Mouse (Mus musculus) liver, embryonic 15.5 days (tissue): Measurements from ENCODE around the gene Ticam1. TPM values are rescaled to one million over a fixed set of nuclear protein-coding genes. Genes with fewer than 3 reads are reported as not detected.
A peak's percentile ranks its signal among the peaks of the same experiment; 100 is the strongest.
"Not testable (repeated sequence)": the region's sequence is repeated elsewhere in the genome, so short reads cannot be mapped to it uniquely, and the experiment has no call there.

ENCODE experiments used
- ATAC-seq: fragments of 200-750 bp; cut with Nextera tagmentation; 2 replicates; pipeline ENCODE4 v1.8.0; 2017; ENCODE audit warnings: moderate number of reproducible peaks, mild to moderate bottlenecking, moderate library complexity; ENCODE audit not compliant: insufficient read depth
- H3K27ac ChIP-seq: fragments of 300-500 bp; sonication (generic); replicated peaks from 2 replicates; pipeline ENCODE4 v1.5.1; 2015; ENCODE audit warnings: mild to moderate bottlenecking, inconsistent platforms
- H3K27me3 ChIP-seq: fragments of 300-500 bp; sonication (generic); 2 replicates; pipeline ENCODE4 v1.6.1; 2015; ENCODE audit warnings: mild to moderate bottlenecking, inconsistent platforms
- H3K36me3 ChIP-seq: fragments of 300-500 bp; sonication (generic); replicated peaks from 2 replicates; pipeline ENCODE4 v1.6.1; 2015; ENCODE audit warnings: moderate library complexity, mild to moderate bottlenecking, inconsistent platforms
- H3K4me1 ChIP-seq: fragments of 300-500 bp; sonication (generic); replicated peaks from 2 replicates; pipeline ENCODE4 v1.6.1; 2015; ENCODE audit warnings: inconsistent platforms
- H3K4me2 ChIP-seq: fragments of 300-500 bp; sonication (generic); 2 replicates; pipeline ENCODE4 v1.6.1; 2015; ENCODE audit warnings: moderate library complexity, mild to moderate bottlenecking, inconsistent platforms
- H3K4me3 ChIP-seq: fragments of 300-500 bp; sonication (generic); replicated peaks from 2 replicates; pipeline ENCODE4 v1.5.1; 2015; ENCODE audit warnings: mild to moderate bottlenecking, inconsistent platforms
- H3K9ac ChIP-seq: fragments of 300-500 bp; sonication (generic); 2 replicates; pipeline ENCODE4 v1.6.1; 2015; ENCODE audit warnings: moderate library complexity, mild to moderate bottlenecking, inconsistent platforms
- H3K9me3 ChIP-seq: fragments of 300-500 bp; sonication (generic); replicated peaks from 2 replicates; pipeline ENCODE4 v1.6.1; 2016; ENCODE audit warnings: inconsistent platforms
- WGBS: fragments of 180-500 bp; shearing (Covaris S2); methylation state at CpG from one replicate; pipeline ENCODE4 v1.1.7; 2015; ENCODE audit warnings: mixed read lengths; ENCODE audit not compliant: insufficient replicate concordance; 5-methylcytosine and 5-hydroxymethylcytosine counted together
- polyA plus RNA-seq: library from polyadenylated mRNA; unstranded; fragments of >200 nt; fragmentation: Nextera tagmentation; extraction: Ambion mirVana; gene quantifications from 2 replicates; pipeline ENCODE4 v1.2.1, GENCODE M21; 2015

Gene Ticam1
- polyA plus RNA-seq, 1 experiment from 2014 or later = 3.2 TPM

DNA sequence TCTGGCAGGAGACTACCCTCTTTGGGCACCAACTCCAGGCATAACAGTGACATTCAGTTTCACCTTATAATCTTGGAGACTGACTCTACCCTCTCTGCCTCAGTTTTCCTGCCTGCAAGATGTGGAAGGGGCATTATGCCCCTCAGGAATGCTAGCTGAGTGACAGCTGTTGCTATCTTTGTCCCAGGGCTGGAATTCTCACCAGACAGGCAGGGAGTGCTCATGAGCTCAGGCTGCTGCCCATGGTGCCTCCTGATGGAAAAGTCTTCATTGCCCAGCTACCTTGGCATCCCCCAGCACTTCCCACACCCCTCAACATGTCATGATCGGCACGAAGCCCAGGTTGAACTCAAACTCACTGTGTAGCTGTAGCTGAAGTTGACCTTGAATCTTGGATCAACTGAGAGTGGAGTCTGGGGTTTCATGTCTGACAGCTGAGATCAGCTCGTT lies 13.9 kb downstream of the Ticam1 start:
- no peak overlapping the region for H3K27ac ChIP-seq
- H3K4me2 ChIP-seq = no peak overlapping the region
- no peaks in the 10 kb centered on the region for H3K9me3 ChIP-seq
- H3K4me1 ChIP-seq = peaks cover 59% of the 10 kb centered on the region
- H3K36me3 ChIP-seq = peaks cover 55% of the 10 kb centered on the region
- H3K4me3 ChIP-seq = no peak overlapping the region
- 60% methylated on average over 3 of the region's 3 CpGs for WGBS
- H3K27me3 ChIP-seq = no peaks in the 10 kb centered on the region
- no peak overlapping the region for H3K9ac ChIP-seq
- no peak for ATAC-seq

DNA sequence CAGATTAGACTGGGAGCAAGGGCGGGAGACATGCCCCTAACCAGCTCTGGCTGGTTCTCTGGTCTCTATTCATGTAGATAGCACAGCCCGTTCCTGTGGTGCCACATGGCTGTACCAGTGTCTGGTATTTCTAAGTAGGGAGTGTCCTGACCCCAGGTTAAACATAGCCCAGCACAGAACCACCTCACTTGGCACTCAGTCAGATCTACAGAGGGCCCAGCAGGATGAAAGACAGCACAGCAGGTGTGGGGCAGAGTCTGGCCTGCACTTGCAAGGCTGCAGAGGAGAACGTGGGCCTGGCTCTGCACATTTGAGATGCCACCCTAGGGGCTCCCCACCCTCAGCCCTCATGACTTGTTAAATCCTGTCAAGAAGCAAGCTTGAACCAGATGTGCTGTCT lies 15.4 kb downstream of the Ticam1 start:
- Histone ChIP-seq H3K9ac (no peak overlapping the region), H3K4me1 (peaks cover 61% of the 10 kb centered on the region), H3K27me3 (no peaks in the 10 kb centered on the region), H3K36me3 (peaks cover 56% of the 10 kb centered on the region), H3K4me3 (no peak overlapping the region), H3K4me2 (no peak overlapping the region), H3K27ac (no peak overlapping the region), H3K9me3 (no peaks in the 10 kb centered on the region)
- ATAC-seq = no peak
- 59% methylated on average over 3 of the region's 3 CpGs for WGBS

DNA sequence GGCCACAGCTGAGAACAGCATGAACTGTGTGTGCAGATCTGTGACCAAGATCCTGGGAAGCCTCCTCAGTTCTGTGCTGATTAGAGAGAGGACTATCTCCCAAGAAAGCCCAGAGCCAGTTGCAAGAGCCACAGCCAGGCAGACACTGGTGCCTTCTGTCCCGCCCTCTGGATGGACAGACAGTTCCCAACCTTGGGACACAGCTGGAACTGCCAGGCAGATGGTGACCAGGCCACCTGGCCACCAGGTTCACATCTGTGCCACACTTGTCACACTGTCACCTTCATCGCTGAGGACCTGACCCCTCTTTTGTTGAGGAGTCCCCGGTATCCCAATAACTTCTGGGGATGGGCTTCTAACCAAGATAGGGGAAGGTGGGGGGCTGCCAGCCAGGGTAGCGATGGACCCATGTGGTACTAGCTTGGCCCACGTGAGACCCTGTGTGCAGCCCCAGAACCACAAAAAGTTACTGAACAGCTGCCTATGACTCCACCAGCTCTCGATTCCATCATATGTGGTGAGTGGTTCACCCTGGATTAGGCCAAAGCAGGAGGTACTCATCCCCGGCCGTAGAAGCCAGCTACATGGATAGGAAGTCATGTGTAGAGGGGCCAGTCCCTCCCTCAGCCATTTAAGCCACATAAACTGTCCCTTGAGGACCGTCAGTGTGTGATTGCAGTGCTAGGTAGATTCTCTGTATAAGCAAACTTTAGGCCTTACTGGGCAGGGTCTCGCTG lies 17.1 kb downstream of the Ticam1 start:
- Histone ChIP-seq H3K4me3 (no peak overlapping the region), H3K9me3 (no peaks in the 10 kb centered on the region), H3K27ac (no peak overlapping the region), H3K27me3 (no peaks in the 10 kb centered on the region), H3K36me3 (peaks cover 56% of the 10 kb centered on the region), H3K4me2 (peak overlapping the region; percentile 96), H3K9ac (no peak overlapping the region), H3K4me1 (peaks cover 61% of the 10 kb centered on the region)
- ATAC-seq = no peak
- WGBS = 72% methylated on average over 10 of the region's 10 CpGs

DNA sequence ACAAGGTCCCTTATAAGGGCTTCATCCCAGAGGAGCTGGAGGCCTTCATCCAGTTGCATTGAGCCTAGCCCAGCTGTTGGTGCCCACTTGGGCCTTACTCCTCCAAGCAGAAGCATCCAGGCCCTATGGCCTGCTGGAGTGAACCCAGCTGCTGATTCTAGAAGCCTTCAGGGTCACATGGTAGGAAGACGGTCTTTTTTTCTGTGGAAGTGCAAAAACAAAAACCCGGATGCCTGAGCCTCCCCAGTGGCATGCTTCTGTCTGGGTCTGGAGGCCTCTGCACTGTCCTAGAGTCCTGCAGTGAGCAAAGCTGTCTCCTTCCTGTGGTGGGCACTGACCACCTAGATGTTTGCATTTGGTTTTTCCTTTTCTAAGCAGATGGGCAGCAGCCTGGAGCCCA lies 17.8 kb downstream of the Ticam1 start:
- H3K9ac ChIP-seq, H3K27me3 ChIP-seq: not testable (repeated sequence)

DNA sequence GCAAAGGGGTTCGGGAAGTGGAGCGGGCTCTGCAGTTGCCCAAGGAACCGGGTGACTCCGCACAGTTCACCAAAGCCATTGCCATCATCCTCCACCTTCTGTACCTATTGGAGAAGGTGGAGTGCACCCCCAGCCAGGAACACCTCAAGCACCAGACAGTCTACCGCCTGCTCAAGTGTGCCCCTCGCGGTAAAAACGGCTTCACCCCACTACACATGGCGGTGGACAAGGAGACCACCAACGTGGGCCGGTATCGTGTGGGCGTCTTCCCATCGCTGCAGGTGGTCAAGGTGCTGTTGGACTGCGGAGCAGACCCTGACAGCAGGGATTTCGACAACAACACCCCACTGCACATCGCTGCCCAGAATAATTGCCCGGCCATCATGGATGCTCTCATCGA lies 18.3 kb downstream of the Ticam1 start:
- Histone ChIP-seq H3K4me3 (peak overlapping the region; percentile 74), H3K4me2 (peak overlapping the region; percentile 96), H3K4me1 (peaks cover 56% of the 10 kb centered on the region), H3K36me3 (peaks cover 56% of the 10 kb centered on the region)
- H3K27me3 ChIP-seq, H3K9ac ChIP-seq, H3K27ac ChIP-seq, ATAC-seq, H3K9me3 ChIP-seq: not testable (repeated sequence)
- WGBS = 83% methylated on average over 19 of the region's 19 CpGs

More for the DNA sequence above, 17.8 kb downstream of the Ticam1 start:
- H3K4me3 ChIP-seq = 0 out of 2 replicates have a peak overlapping the region, but pooled peaks have one; percentile 5
- not testable (repeated sequence) for H3K9me3 ChIP-seq, H3K27ac ChIP-seq, ATAC-seq
- 56% methylated on average over 2 of the region's 2 CpGs for WGBS
- H3K36me3 ChIP-seq = peaks cover 56% of the 10 kb centered on the region
- H3K4me2 ChIP-seq = peak overlapping the region; percentile 96
- H3K4me1 ChIP-seq = peaks cover 57% of the 10 kb centered on the region

DNA sequence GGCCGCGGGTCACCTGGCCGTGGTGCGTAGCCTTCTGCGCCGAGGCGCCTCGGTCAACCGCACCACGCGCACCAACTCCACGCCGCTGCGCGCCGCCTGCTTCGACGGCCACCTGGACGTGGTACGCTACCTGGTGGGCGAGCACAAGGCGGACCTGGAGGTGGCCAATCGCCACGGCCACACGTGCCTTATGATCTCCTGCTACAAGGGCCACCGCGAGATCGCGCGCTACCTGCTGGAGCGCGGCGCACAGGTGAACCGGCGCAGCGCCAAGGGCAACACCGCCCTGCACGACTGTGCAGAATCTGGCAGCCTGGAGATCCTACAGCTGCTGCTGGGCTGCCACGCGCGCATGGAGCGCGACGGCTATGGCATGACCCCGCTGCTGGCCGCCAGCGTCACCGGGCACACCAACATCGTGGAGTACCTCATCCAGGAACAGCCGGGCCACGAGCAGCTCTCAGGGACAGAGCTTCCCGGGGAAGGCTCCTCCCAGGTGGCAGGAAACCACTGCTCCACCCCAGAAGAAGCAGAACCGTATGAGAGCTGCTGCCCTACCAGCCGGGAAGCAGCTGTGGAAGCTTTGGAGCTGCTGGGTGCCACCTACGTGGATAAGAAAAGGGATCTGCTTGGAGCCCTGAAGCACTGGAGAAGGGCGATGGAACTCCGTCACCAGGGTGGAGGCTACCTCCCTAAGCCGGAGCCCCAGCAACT lies 19.2 kb downstream of the Ticam1 start:
- H3K4me3 ChIP-seq = peak overlapping the region; percentile 74
- WGBS = 5% methylated on average over 58 of the region's 58 CpGs
- no peak for ATAC-seq
- peaks cover 52% of the 10 kb centered on the region for H3K4me1 ChIP-seq
- peak overlapping the region; percentile 96 for H3K4me2 ChIP-seq
- H3K36me3 ChIP-seq = peaks cover 47% of the 10 kb centered on the region
- no peaks in the 10 kb centered on the region for H3K27me3 ChIP-seq
- no peaks in the 10 kb centered on the region for H3K9me3 ChIP-seq
- H3K9ac ChIP-seq = peak overlapping the region; percentile 71
- peak overlapping the region; percentile 82 for H3K27ac ChIP-seq

DNA sequence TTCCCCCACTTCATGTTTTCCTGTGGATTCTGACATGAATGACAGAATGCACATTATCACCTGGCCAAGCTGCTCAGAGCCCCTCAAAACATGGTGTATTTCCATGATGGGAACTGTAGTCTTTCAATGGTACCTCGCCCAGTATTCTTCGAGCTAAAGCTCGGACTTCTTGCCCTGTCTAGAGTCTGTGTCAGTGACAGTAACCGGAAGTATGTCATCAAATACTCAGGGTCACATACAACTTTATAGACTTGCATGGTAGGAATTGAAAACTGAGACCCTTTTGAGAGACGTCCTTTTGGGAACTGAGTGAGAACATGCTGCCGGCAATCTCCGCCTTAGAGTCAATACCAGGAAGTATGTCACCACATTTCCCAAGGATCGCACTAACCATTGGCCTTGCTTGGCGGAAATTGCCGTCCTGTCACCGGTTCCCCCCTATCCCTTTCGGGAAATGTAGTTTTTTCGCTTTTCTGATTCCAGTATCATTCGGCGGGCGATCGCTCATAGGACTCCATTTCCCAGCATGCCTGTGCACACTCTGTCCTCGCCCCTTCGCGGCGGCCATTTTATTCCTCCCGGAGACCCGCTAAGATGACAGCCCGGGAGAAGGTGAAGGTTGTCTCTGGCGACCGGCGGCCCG lies 20.2 kb downstream of the Ticam1 start, which contains the start of gene Fem1a:
Fem1a (plus strand) TSS at position 572 of the 643 bp plus-strand sequence.
- Histone ChIP-seq H3K9ac (peak within 1 kb of the TSS; percentile 71), H3K9me3 (no peaks in the 10 kb centered on the region), H3K4me1 (peaks cover 52% of the 10 kb centered on the region), H3K4me2 (peak within 1 kb of the TSS; percentile 96), H3K4me3 (peak within 1 kb of the TSS; percentile 74), H3K27me3 (no peaks in the 10 kb centered on the region), H3K27ac (peak within 1 kb of the TSS; percentile 95), H3K36me3 (peaks cover 37% of the 10 kb centered on the region)
- WGBS = under 1% methylated on average over 28 of the region's 28 CpGs
- ATAC-seq = peak; percentile 92

DNA sequence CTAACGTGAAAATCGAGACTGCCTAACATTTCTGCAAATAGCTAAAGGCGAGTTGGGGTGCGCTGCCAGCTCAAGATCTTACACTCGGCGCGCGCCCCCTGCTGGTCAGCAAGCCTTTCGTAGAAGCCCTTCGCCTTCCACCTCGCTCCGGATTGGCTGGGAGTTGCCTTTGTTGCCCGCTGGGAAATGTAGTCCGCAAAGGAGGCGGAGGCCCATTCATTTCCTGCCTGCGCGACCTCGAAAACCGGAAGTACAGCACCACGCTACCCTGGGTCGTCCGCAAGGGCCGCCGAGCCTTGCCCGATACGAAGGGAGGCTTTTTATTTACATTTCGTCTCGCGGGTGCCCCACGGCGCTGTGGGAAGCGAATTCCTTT lies 20.7 kb downstream of the Ticam1 start:
- Histone ChIP-seq H3K4me2 (peak overlapping the region; percentile 96), H3K27me3 (no peaks in the 10 kb centered on the region), H3K27ac (peak overlapping the region; percentile 95), H3K4me1 (peaks cover 51% of the 10 kb centered on the region), H3K4me3 (peak overlapping the region; percentile 74), H3K9me3 (no peaks in the 10 kb centered on the region), H3K36me3 (peaks cover 32% of the 10 kb centered on the region), H3K9ac (peak overlapping the region; percentile 71)
- WGBS = under 1% methylated on average over 32 of the region's 32 CpGs
- ATAC-seq = peak; percentile 88

DNA sequence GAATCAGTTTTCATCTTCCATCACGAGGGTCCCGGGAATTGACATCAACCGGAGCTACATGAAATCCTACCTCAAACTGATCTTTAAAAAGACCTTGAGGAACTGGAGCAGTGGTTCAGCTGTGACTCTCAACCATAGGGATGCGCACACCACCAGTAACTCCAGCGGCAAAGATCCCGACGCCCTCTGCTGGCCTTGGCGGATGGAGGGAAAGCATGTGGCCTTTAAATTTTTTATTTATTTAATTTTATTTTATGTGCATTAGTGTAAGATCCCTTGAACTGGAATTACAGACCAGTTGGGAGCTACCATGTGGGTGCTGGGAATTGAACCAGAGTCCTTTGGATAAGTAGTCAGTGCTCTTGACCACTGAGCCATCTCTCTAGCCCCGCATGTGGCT lies 21.2 kb downstream of the Ticam1 start:
- peak overlapping the region; percentile 55 for H3K27ac ChIP-seq
- no peak overlapping the region for H3K9ac ChIP-seq
- H3K9me3 ChIP-seq = no peaks in the 10 kb centered on the region
- ATAC-seq = no peak
- peaks cover 47% of the 10 kb centered on the region for H3K4me1 ChIP-seq
- H3K36me3 ChIP-seq = peaks cover 28% of the 10 kb centered on the region
- H3K4me3 ChIP-seq = peak overlapping the region; percentile 74; the same call in 1 of the 2 replicates
- 16% methylated on average over 9 of the region's 9 CpGs for WGBS
- H3K27me3 ChIP-seq = no peaks in the 10 kb centered on the region
- H3K4me2 ChIP-seq = peak overlapping the region; percentile 96

DNA sequence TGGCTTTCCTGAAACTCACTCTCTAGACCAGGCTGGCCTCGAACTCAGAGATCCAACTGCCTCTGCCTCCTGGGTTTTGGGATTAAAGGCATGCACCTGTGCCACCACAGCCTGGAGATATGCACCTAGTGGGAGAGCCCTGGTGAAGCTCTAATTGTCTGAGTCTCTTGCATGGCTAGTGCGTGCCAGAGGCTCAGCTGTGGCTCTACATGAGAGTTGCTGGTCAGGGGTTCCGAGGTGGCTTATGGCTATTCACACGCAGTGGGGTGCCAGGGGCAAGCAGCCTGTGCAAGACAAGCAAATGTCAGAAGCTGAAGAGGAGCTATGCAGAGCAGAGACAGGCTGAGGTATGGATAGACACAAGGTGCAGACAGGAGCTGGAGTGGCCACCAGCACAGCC lies 21.9 kb downstream of the Ticam1 start:
- WGBS = 74% methylated on average over 4 of the region's 4 CpGs
- Histone ChIP-seq H3K4me1 (peaks cover 40% of the 10 kb centered on the region), H3K9me3 (no peaks in the 10 kb centered on the region), H3K27ac (no peak overlapping the region), H3K27me3 (no peaks in the 10 kb centered on the region), H3K4me2 (no peak overlapping the region), H3K4me3 (no peak overlapping the region), H3K36me3 (peaks cover 20% of the 10 kb centered on the region), H3K9ac (no peak overlapping the region)
- no peak for ATAC-seq
